Mouse (Mus musculus) heart, postnatal 25 days (tissue): ENCODE measurements around the gene Epyc. TPM values are rescaled to one million over a fixed set of nuclear protein-coding genes. Genes with fewer than 3 reads are reported as not detected.
A peak's percentile ranks its signal among the peaks of the same experiment; 100 is the strongest.

Source experiments
- DNase-seq: peaks from one replicate; pipeline ENCODE4 v3.0.0; 2022; ENCODE audit warnings: low spot score
- intact Hi-C: fragments of 180-260 bp; cut with DNase I; formaldehyde crosslinking; loops from one replicate; pipeline ENCODE4 v1.15.1; 2025
- total RNA-seq, 2 experiments: library from RNA; stranded (reverse); gene quantifications; 2 replicates each; pipeline ENCODE4 v1.2.3; 2021

Gene Epyc
- total RNA-seq: under 1 TPM; 0.50 to 0.52 TPM

DNA sequence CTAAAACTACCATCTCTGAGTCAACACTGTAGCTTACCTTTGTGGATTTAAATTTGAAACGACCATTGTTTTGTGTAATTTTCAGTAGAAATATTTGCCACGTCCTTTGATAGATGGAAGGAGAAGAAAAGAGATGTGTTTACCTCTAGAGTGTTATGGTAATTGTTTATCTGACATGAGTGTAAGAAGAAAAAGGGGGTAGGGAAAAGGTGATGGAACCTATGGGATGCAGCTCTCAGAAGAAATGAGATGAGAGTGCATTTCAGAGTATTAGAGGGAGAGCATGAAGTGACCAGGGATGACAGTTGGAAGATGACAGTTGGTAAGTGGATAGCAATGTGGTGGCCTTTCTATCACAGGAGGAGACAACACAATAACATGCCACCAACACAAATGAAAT is at the start of gene Epyc:
Gene Epyc, plus strand, starts transcription at position 301 of the 400 bp plus-strand sequence.
- no peak for DNase-seq
- intact Hi-C loops: no loop called here

DNA sequence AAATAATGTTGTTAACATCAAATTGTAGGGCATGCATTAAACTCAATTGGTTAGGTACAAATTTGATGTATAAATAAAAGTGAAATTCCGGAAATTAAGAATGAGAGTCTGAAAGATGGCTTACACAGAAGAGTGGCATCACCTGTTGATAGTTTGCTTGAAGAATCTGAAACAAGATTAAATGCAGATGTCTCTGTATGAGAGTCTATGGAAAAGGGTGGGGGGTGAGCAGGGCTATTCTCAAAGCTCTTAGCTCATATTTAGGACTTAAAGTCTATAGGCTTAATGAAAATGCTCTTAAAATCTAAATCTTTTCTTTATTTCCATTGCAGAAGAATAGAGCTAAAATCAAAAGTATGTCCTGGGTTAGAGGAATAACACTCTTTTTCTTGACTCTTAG is 48.2 kb upstream of the Epyc start:
- no peak for DNase-seq
- intact Hi-C loops: no loop called here

DNA sequence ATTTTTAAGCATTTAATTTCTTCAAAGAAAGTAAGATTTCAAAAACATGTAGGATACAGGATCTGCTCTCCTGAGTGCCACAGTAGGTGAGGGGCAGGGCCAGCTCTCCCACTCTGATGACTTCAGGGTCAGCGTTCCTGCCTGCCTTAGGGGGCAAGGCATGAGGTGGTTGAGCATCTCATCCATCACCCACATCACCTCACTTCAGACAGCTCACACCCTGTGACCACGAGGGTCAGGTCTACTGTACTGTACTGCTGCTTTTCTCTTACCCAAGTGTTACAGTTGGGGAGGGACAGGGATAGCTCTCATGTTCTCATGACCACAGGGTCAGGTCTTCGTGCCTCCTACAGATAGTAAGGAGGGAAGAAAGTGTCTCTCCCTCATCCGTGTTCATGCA is 42.1 kb upstream of the Epyc start:
- intact Hi-C loops: no loop called here

DNA sequence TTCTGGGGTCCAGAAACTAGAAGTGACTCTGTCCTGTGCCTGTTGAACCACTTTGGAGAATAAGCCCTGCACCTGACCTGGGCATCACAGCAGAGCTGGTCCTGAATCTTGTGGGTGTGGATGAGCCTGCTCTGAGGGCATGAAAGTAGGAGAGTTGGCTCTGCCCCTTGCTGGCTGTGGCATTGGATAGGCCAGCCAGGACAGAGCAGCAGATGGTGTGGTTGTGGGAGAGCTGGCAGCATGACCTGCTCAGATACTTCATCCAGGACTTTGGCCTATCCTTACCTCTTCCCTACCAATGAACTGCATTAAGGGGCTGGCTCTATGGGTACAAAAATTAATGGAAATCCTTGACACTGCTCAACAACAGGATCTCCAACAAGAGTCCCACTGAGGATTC is 40.6 kb upstream of the Epyc start:
- no peak for DNase-seq
- intact Hi-C loops: no loop called here

More for the DNA sequence above, 42.1 kb upstream of the Epyc start:
- no peak for DNase-seq

DNA sequence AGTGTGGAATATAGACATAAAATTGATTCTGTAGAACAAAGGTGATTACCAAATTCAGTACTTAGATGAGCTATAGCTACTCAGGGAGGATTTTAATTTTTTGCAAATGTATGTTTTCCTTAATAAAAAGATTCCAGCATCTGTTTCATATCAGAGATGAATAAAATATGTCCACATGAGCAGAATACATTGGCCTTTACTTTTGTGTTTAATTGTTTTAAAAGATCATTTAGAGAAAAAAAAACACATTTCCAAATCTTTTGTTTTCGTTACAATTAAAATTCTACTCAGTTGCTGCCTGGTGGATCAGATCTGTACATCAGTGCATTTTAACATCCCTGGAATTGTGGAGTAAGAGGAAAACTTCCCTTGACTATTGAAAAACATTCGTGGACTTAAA is 37.3 kb upstream of the Epyc start, which contains the start of gene Kera:
Gene Kera, plus strand, starts transcription at position 301 of the 400 bp plus-strand sequence.
- intact Hi-C loops: no loop called here
- DNase-seq: no peak

DNA sequence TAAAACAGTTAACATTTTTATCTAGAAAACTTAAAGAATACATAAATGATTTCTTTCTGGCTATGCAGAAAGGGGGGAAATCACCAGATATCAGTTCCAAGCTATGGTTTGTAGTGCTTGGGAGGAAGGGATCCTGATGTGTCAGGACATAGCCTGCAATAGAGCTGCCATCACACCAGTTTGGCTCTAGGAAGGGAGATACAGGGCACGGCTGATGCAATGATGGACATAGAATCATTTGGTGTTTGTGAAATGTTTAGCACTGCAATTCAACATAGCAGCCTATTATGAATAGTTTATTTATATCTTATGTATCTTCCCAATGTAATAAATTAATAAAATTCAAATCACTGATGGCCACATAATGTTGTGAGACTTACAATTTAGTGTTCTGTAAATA is 21.5 kb upstream of the Epyc start:
- intact Hi-C loops: no loop called here
- DNase-seq: no peak

DNA sequence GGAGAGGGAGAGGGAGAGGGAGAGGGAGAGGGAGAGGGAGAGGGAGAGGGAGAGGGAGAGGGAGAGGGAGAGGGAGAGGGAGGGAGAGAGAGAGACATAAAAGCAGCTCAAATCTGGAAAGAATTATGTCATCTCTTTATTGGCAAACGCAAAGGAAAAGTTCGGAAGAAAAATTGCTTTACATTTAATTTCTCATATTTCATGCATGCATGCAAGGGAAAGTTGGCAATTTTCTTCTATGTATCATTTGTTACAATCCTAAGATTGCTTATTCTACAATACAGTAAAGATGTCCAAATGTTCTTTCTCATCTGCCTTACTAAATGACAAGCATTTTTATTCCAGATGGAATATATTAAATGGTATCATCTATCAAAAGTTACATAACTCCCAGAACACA is 19.5 kb upstream of the Epyc start:
- intact Hi-C loops: no loop called here

DNA sequence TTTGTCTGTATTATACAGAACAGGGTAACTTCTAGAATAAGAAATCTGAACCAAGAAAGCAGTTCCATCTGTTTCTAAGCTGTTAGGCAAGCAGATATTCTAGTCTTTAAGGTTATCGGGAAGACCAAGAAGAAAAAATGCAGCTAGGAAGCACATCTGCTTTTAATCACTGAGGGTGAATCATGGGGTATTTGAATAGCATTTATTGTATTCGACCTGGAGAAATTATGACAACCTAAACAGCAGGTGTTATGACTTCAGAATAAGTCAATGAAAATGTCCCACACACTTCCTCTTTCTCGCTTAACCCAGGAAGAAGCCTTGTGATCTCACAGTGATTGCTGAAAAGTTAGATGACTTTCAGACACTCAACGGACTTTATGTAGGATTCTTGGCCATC is 18.8 kb upstream of the Epyc start:
- intact Hi-C loops: no loop called here
- no peak for DNase-seq

More for the DNA sequence above, 19.5 kb upstream of the Epyc start:
- no peak for DNase-seq

DNA sequence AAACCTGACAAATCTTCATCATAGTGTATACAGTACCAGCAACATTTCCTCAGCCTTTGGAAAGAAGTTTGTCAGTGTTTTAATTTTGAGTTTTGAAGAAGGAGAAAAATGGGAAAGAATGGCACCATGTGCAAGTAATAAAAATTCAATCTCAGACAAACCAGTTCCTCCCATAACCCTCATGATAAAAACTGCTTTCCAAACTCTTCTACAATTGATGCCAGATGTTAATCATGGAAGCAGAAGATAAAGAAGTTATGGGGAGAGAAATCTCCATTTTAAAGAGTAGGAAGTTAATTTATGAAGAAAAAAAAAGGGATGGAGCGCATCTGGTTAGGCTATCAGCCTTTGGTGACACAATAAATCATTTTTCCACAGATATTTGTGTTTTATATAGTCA is 17.3 kb upstream of the Epyc start:
- intact Hi-C loops: no loop called here
- no peak for DNase-seq

DNA sequence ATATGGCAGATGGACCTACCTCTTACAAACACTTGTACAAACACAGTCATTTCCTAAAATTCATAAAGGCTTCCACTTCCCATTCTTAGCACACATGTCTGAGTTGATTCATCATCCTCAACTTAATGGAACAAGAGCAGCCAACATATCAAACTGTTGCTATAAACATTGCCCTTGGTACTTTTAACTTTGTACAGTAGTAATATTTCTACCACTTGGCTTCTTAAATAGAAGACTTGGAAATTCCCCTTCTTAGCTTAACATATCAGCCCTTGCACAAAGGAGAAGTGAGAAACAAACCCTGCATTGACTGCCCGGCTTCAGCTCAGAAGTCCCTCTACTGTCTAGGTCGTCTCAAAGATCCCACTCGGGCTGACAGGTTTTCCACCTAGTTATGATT is 12.8 kb upstream of the Epyc start:
- intact Hi-C loops: no loop called here
- no peak for DNase-seq

DNA sequence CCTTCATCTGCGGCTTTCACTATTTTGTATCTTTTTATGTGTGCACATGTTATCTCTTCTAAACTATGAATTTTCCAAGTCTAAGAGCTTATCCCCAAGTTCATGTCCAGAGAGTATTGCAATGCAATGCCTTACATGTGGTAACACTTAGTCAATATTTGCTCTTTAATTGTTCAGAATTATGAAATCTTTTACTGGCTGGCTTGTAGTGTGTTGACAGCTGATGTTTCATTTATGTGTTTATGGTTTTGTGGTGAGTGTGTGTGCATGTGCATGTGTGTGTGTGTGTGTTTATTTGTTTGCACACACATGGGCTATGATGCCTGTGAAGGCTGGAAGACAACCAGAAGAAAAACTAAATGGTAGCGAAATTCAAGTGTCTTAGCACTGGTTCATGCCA is 1.9 kb upstream of the Epyc start:
- intact Hi-C loops: no loop called here
- DNase-seq: no peak

DNA sequence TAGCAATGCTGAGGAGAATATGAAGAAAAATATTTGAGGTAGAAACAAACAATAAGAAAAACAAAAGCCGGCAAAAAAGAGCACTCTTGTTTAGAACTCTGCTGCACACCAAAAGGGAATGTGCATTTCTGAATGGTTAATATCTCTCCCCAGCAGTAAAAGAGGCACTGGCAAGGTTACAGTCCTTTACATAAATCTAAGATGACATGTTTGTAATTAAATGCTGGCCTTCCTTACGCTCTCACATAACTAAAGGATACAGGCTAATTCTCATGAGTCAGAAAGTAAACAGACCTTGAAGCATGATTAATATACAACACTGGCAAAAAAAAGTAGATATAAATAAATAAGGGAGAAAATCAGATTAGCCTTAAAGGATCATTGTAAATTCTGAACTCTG is 6.5 kb downstream of the Epyc start:
- no peak for DNase-seq
- intact Hi-C loops: no loop called here

DNA sequence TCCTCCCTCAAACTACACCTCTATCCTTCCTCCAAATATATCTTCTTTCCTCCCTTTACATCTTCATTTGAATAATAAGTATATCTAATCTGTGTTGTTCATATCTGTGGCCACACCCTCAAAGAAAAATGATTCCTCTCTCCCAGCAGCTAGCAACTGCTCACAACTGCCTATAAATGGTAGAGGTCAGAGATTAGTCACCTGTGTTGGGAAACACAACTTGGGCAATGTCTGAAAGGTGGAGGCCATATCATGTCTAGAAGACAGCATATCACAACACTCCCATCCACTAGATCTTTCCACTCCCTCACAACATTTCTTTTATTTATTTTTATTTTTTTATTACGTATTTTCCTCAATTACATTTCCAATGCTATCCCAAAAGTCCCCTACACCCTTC is 15.6 kb downstream of the Epyc start:
- intact Hi-C loops: no loop called here
- DNase-seq: no peak

DNA sequence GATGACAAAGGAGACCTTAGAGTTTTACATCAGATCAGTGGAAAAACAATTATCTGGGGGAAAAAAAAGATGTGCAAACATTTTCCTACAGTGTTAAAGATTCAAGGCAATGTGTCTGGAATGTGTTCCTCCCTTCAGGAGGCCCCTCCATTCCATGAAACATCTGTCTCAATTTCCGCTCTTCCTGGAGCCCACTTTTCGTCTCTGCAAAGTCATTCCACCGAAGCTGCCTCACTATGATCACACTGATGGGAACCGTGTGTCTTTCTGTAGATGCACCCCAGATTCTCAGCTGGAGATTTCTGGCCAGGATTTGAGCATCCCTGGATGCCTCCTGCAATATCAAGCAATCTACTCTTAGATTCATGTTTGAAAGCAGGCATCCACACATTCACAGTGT is 24.8 kb downstream of the Epyc start:
- DNase-seq: no peak
- intact Hi-C loops: loop anchor here (5.0 kb wide), 2 partner anchors 76 to 321 kb away; no protein-coding TSS in a partner anchor

DNA sequence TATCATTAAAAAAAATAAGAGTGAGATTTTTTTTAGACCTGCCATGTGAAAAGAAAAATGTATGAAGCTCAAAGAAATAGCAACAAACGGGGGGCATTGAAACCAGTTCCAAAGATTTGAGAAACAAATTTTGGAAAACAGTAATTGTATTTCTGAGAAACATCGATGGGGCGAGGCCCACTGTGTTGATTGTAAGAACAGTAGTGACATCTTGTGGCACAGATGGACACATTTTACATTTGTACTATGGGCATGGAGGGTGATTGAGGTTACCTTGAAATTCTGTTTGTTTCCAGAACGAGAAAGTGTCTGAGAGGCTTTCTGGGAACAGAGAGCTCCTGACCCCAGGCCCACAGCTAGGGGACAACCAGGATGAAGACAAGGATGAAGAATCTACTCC is 26.3 kb downstream of the Epyc start:
- intact Hi-C loops: loop anchor here (1.0 kb wide), 1 partner anchor 294 kb away; no protein-coding TSS in a partner anchor
- DNase-seq: no peak

DNA sequence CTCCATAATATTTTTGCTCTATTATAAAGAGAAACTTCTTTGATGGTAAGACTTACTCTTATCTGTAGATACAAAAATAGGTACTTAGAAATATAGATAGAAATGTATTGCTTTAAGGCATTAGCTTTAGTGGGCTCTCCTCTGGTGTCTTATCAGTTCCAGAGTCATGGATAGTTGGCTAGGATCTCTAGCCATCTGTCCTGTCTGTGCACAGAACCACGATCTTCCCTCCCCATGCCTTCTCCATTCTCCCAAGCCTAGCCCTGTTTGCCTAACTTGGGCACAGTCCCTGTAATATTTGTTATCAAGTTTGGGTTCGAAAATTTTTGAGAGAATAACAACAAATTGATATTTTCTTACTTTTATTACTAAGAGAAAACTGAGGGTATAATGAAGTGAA is 29.4 kb downstream of the Epyc start:
- intact Hi-C loops: no loop called here
- DNase-seq: no peak

DNA sequence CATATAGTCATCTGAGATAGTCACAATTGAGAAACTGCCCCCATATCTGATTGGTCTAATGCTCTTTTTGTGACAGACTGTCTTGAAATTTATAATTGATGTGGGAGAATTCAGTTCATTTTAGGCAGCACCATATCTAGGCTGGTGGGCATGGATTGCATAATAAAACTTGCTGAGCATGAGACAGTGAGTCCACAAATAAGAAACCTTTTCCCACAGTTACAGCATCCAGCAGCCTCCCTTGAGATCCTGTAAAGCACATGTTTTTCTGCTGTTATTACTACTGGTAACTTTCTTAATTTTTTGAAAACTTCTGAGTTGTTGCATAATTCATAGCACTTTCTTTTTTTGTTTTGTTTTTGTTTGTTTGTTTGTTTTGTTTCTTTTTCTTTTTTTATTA is 39.1 kb downstream of the Epyc start:
- intact Hi-C loops: no loop called here
- peak; percentile 1 for DNase-seq

DNA sequence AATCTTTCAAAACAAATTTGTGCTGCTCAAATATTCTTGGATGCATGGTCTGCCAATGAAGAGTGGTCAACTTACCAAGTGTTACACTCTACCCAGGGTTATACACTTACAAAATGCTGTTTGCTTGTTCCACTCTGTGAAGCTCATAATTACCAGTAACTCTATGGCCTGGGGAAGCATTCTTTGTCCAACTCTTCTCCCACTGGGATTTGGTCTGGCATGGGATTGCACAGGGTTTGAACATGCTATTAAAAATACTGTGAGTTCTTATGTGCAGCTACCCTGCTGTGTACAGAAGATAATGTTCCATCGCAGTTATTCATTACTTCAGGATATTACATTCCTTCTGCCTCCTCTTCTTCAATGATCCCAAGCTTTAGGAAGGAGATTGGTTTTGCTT is 43.3 kb downstream of the Epyc start:
- intact Hi-C loops: loop anchor here (5.0 kb wide), 1 partner anchor 340 kb away; no protein-coding TSS in a partner anchor
- peak; percentile 3 for DNase-seq

DNA sequence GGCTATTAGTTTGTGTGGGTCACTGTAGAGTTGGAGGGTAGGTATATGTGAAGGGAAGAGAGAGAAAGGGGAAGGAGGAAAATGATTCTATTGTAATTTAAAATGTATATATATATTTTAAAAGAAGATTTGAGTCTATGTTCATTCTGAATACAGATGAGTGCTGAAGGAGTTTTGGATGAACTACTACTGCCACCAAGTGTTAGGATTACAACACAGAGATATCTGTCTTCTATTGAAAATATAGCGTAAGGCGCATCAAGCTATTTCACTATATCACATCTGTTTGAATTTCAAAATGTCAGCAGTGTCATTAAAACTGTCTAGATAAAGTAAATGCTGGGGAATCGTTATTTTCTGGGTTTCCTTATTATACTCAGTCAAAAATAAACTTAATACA is 45.6 kb downstream of the Epyc start:
- DNase-seq: no peak
- intact Hi-C loops: loop anchor here (5.0 kb wide), 1 partner anchor 342 kb away; no protein-coding TSS in a partner anchor

DNA sequence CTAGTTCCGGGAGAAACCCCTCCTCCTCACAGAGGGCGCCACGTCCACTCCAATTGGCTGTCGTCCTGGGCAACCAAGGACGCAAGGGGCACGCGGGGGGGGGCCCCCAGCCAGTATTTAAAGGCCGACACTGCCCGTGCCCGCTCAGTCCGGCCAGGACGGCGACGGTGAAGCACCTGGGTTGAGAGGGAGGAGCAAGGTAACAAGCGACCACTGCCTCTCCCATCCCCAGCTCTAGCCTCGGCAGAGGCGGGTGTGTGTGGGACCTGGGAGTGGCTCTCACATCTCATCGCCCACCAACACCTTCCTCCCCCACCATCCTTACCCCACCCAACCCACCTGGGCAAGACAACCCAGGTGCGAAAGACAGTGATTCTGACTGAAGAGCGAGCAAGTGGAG is 49.0 kb downstream of the Epyc start, which contains the start of gene Ccer1:
Gene Ccer1, plus strand, starts transcription at position 147 of the 400 bp plus-strand sequence.
- intact Hi-C loops: no loop called here
- DNase-seq: no peak

DNA sequence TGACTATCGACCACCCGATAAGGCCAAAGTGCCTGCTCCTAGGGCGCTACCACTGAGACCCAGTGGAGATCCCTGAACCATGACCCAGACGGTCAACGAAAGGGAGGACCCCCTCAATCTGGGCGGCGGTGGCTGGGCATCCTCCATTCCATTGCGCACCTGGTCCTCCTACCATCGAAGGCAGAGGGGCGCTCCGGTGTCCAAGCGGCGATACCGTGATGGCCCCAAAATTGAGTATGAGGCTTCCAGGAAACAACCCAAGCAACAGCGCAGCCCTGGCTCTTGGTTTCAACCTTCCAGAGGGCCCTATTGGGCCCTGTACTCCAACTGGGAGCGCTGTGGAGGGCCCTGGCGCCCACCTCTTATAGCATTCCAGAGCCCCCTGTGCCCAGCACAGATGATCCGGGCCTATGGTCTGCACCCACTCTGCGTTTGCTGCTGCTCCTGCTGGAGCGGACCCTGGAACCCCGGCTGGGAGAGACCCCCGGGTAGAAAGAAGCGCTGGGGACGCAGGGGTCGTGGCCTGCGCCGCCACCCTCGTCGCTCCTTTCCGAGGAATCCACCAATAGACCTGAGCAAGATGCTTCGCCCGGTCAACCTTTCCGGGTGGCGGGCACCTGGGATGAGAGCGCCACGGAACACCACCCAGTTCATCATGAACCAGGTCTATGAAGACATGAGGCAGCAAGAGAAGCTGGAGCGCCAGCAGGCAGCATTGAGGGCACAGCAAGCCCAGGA is 49.7 kb downstream of the Epyc start:
- intact Hi-C loops: no loop called here
- no peak for DNase-seq

DNA sequence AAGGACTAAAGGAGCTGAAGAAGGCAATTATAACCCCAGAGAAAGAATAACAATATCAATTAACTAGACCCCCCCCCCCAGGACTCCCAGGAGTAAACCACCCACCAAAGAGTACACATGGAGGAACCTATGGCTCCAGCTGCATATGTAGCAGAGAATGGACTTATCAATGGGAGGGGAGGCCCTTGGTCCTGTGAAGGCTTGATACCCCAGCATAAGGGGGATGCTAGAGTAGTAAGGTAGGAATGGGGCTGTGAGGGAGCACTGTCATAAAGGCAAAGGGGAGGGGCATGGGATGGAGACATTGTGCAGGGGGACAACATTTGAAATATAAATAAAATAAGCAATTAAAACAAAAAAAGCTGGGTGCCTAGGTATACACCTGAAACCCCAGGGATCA is 58.5 kb downstream of the Epyc start:
- no peak for DNase-seq
- intact Hi-C loops: no loop called here
